Mouse (Mus musculus) fat pad, adult 2 months (tissue): ENCODE data around the gene Ush1g.

Experiments used
- DNase-seq: peaks from one replicate; pipeline ENCODE4 v3.0.0-alpha.2; 2011; ENCODE audit warnings: low read depth, low spot score; ENCODE audit errors: extremely low read depth

The Ush1g gene

DNA sequence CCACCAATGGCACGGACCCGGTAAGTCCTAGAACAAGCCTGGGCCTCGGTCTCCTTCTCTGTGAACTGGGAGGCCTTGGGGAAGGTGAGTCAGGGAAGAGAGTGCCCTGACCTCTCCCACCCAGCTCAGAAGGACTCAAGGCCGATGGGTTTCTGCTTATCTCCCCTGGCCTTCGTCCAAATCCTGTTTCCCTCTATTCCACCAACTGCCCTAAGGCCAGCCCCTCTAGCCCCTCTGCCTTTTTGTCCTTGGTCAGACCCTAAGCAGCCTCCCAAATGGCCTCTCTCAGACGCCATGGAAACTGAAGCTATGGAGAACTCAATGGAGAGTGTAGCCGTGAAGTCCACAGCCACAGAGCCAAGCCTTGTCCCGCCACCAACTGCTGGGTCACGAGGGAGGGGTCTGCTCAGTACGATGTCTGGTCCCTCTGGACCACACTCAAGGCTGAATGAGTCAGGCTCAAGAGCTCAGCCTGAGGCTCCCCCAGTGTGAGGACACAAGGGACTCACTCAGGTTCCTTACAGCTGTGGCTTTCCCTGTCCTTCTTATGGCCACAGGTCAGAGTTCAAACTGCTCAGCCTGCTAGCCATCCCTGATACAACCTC is 48.8 kb downstream of the Ush1g start:
- DNase-seq: no peak

DNA sequence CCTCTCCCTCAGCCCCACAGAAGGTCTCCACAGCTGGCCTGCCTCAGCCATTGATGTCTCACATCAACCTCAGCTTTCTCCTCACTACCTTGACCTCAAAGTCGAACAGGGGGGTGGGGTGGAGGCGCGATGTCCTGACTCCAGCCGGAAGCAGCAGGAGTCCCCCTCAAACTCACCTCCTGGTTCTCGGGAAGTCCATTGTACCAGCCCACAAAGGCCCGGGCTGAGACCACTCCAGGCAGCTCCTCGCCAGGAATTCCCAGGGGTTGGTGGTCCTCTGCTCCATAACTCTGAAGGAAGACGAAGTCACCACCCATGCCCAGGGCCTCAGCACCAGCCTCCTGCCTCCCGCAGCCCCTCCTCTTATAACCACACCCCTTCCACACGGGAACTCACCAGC is 50.4 kb downstream of the Ush1g start:
- no peak for DNase-seq

DNA sequence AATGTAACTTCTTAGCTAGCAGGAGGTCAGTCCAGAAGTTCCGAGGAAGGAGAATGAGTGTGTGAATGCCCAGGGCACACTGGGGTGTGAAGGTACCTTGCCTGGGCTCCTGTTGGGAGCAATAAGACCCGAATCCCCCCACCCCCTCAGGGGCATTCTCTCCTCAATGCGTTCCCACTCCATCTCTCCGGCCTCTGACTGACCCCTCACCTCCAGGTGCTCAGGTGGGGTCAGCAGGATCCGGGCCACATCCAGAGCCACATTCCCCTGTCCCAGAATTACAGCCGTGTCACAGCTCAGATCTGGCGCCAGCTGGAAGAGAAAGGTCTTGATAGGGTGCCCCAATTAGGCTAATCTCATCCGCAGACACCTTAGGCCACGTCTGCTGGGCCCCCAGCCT is 50.8 kb downstream of the Ush1g start:
- no peak for DNase-seq

DNA sequence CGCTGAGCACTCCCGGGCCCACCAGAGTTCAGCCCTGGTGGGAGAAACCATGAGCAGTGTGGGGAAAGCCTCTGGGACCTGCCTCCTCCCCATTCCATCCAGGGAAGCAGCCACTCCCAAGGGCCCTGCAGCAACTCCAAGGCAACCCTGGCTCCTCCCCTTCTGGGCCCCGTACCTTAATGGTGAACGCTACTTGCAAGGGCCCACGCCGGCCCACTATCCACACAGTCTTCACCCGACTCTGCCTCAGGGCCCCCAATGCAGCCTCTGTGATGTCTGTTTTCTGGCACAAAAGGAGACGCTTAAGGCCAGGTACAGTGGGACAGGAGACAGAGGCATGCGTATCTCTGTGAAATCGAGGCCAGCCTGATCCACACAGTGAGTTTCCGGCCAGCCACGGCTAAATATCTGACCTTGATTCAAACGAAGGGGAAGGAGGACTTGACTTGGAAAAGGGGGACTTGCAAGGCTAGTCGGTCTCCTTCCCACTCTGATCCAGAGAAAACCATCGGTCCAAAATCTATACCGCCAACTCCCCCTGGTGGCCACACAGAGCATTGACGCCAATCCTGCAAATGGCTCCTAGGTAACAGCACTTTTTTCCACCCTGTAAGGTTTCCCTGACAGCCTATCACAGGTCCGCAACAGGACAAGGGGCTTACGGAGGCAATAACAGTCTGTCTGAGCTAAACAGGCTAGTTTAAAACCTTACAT is 51.5 kb downstream of the Ush1g start:
- no peak for DNase-seq

DNA sequence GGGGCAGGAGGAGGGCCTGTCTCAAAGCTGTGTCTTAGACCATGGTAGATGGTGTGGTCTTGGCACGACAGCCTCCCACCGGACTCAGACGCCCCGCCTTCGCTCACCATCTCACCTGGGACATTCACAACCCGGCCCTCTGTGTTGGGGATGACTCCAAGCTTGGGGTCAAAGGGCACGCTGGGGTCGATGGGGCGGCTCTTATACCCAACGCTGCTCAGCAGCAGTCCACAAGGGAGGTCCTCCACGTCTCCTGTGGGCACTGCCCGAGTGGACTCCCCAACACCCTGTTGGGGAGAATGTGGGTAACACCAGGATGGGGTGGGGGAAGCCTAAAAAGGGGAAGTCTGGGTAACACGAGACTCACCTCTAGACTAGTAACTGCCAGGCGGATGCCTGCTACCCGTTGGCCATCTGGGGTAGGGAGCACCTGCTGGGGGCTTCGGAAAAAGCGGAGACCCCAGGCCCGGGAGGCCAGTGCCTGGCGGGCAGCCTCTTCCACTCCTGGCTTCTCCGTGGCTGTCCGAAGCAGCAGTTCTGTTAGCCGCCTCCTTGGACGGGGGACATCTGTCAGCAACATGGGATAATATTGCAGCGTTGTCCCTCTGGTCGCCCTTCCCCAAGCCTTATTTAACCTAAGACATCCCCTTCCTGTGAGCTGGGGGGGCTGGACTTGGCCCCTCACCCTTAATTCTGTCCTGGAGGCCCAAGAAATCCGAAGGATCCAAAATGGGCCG is 52.3 kb downstream of the Ush1g start:
- no peak for DNase-seq

DNA sequence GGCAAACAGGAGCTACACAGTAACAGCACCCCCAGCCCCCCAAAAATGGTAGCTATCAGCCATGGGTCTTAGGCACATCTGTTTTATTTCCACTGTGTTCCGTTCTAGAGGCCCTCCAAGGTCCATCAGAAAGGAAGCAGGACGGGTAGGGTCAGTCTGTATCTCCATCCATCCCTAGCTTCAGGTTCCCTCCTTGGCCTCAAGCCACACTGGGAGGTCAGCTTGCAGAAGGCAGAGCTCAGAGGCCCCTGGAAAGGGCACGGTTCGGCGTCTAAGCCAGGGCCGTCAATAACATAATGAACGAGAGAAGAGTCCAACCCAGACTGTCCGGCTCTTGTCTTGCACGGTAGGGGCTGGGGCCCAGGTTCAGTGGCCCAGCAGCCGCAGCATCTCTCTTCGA is 53.9 kb downstream of the Ush1g start:
- no peak for DNase-seq

DNA sequence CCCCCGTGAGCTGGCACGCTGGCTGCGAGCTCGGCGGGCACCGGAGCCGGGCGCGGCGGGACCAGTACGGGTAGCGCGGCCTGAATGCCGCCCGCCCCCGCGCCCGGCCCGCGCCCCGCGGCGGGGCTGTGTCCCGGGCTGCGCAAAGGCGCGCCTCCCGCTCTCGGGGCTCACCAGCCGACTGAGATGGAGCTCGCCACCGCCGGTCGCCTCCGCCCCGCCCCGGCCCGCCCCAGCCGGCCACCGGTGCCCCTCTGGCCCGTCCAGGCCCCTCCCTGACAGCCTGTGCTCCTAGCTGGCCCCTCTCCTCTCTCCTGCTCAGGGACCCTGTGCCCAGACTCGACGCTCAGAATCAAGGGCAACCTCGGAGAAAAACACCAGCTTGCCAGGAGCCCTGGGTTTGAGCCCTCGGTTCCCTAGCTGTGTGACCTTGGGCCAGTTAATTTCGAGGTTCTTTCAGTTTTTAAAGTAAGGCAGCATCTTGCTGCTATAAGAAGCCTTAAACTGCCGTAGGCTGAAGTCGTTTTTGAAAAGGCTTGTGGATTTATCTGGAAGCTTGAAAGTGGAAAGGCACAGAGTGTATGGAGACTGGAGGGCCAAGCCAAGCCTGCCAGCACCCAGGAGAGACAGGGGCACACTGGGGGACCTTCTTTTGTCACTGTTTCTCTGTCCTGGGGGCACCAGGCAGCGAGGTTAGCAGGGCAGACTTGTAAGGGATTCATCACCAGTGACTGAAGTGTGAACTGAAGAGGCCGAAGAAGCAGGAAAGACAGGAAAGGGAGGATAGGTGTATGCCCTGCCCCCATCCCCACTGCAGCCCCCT is 54.6 kb downstream of the Ush1g start, which contains the start of gene Grin2c:
TSS of gene Grin2c (minus strand) at position 183 of the 823 bp plus-strand sequence.
- DNase-seq: no peak

DNA sequence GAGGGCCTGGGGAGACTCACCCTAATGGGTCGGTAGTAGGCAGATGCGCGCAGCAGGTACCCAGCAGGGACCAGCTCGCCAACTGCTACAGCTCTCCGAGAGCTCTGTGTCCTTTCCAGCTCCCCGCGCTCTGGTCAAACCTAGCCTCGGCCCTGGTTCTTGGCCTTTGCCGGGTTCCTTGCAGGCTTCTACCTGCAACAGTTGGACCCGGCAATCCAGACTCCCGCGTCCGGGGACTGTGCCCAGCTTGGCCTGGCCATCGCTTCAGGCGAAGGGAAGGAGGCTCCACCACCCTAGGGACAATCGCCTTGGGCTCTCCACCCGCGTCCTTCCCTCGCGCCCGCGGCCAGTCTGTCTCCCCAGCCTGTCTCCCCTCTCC is 55.5 kb downstream of the Ush1g start:
- DNase-seq: no peak

DNA sequence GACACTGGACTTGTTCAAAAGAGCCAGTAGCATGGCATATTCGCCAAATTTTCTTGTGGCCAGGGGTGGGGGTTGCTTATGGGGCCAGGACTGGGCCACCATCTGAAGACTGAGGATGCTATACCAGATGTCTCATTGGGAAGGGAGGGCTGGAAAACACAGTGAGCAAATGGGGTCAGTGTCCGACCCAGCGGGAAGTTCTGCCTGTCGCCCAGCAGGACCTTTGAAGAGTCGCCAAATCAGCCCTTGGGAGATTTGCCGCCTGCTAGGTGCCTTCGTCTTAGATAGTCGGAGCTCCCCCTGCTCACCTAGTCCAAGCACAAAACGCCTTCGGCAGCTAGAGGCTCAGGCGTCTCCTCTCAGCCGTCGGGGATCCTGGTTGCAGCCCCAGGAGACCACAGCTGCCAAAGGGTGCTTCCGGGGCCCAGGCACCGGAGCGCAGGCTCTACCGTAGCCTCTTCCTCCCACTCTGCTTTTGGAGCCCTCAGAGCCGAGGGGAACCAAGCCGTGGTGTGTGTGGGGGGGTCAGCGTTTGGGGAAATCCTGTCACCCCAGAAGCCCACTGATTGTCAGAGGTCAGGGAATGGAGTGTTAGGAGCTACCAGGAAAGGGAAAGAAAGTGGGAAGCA is 56.0 kb downstream of the Ush1g start:
- no peak for DNase-seq
